Mouse (Mus musculus) forebrain, embryonic 10.5 days (tissue): ENCODE results near the gene Ggt1. TPM values are rescaled to one million over a fixed set of nuclear protein-coding genes. Genes with fewer than 3 reads are reported as not detected.

Source experiments
- DNase-seq: peaks from one replicate; pipeline ENCODE4 v3.0.0-alpha.2; 2017; ENCODE audit warnings: low spot score; ENCODE audit errors: extremely low spot score
- H3K27ac ChIP-seq: fragments of 300-500 bp; sonication (generic); 2 replicates; pipeline ENCODE4 v1.5.1; 2016; ENCODE audit warnings: mild to moderate bottlenecking
- H3K27me3 ChIP-seq: fragments of 300-500 bp; sonication (generic); 2 replicates; pipeline ENCODE4 v1.6.1; 2016; ENCODE audit warnings: mild to moderate bottlenecking; ENCODE audit not compliant: poor library complexity, severe bottlenecking
- H3K36me3 ChIP-seq: fragments of 300-500 bp; sonication (generic); replicated peaks from 2 replicates; pipeline ENCODE4 v1.6.1; 2016; ENCODE audit warnings: mild to moderate bottlenecking, moderate library complexity
- H3K4me1 ChIP-seq: fragments of 300-500 bp; sonication (generic); 2 replicates; pipeline ENCODE4 v1.6.1; 2016
- H3K4me3 ChIP-seq: fragments of 300-500 bp; sonication (generic); 2 replicates; pipeline ENCODE4 v1.5.1; 2016; ENCODE audit warnings: mild to moderate bottlenecking, moderate library complexity
- H3K9me3 ChIP-seq: fragments of 300-500 bp; sonication (generic); 2 replicates; pipeline ENCODE4 v1.6.1; 2016; ENCODE audit warnings: mild to moderate bottlenecking, moderate library complexity
- WGBS: fragments of 180-500 bp; shearing (Covaris S2); methylation state at CpG from one replicate; pipeline ENCODE4 v1.1.7; 2016; 5-methylcytosine and 5-hydroxymethylcytosine counted together
- polyA plus RNA-seq: library from polyadenylated mRNA; unstranded; fragments of >200 nt; fragmentation: Nextera tagmentation; extraction: Ambion mirVana; gene quantifications from 2 replicates; pipeline ENCODE4 v1.2.1, GENCODE M21; 2016

Gene Ggt1
- polyA plus RNA-seq, 1 experiment from 2014 or later: 2.3 TPM

GRCm38 (mm10) chr10:75627490-75627889 lies 66.1 kb downstream of the Ggt1 start:
- 87% methylated on average over 3 of the region's 3 CpGs for WGBS
- no peaks in the 10 kb centered on the region for H3K27me3 ChIP-seq
- H3K36me3 ChIP-seq: no peaks in the 10 kb centered on the region
- no peak overlapping the region for H3K27ac ChIP-seq
- no peak overlapping the region for H3K4me3 ChIP-seq
- H3K9me3 ChIP-seq: no peaks in the 10 kb centered on the region
- H3K4me1 ChIP-seq: peaks cover 11% of the 10 kb centered on the region; the same call in 1 of the 2 replicates
- DNase-seq: no peak

GRCm38 (mm10) chr10:75632633-75633032 lies 71.2 kb downstream of the Ggt1 start:
- peaks cover 18% of the 10 kb centered on the region; the same call in 1 of the 2 replicates for H3K4me1 ChIP-seq
- 63% methylated on average over 5 of the region's 5 CpGs for WGBS
- H3K27me3 ChIP-seq: no peaks in the 10 kb centered on the region
- no peaks in the 10 kb centered on the region for H3K9me3 ChIP-seq
- H3K27ac ChIP-seq: no peak overlapping the region
- no peak overlapping the region for H3K4me3 ChIP-seq
- no peaks in the 10 kb centered on the region for H3K36me3 ChIP-seq
- DNase-seq: no peak

- Histone ChIP-seq H3K27ac (no peak overlapping the region), H3K9me3 (no peaks in the 10 kb centered on the region), H3K36me3 (no peaks in the 10 kb centered on the region), H3K4me1 (peaks cover 18% of the 10 kb centered on the region; the same call in 1 of the 2 replicates), H3K4me3 (no peak overlapping the region), H3K27me3 (no peaks in the 10 kb centered on the region)
- no peak for DNase-seq
- WGBS: 90% methylated on average over 5 of the region's 5 CpGs
Measured at GRCm38 (mm10) chr10:75633048-75633447, 71.6 kb downstream of the Ggt1 start.

- WGBS: 81% methylated on average over 12 of the region's 14 CpGs
- DNase-seq: no peak
- Histone ChIP-seq H3K36me3 (no peaks in the 10 kb centered on the region), H3K4me1 (peaks cover 18% of the 10 kb centered on the region; the same call in 1 of the 2 replicates), H3K4me3 (no peak overlapping the region), H3K9me3 (no peaks in the 10 kb centered on the region), H3K27ac (no peak overlapping the region), H3K27me3 (no peaks in the 10 kb centered on the region)
Measured at GRCm38 (mm10) chr10:75633576-75634139, 72.3 kb downstream of the Ggt1 start.

GRCm38 (mm10) chr10:75634610-75635009 lies 73.2 kb downstream of the Ggt1 start:
- DNase-seq: no peak
- no peaks in the 10 kb centered on the region for H3K9me3 ChIP-seq
- H3K27ac ChIP-seq: no peak overlapping the region
- no peaks in the 10 kb centered on the region for H3K36me3 ChIP-seq
- H3K4me1 ChIP-seq: peaks cover 18% of the 10 kb centered on the region; the same call in 1 of the 2 replicates
- H3K4me3 ChIP-seq: no peak overlapping the region
- WGBS: 91% methylated on average over 8 of the region's 8 CpGs
- no peaks in the 10 kb centered on the region for H3K27me3 ChIP-seq

- 68% methylated on average over 14 of the region's 14 CpGs for WGBS
- DNase-seq: no peak
- H3K27ac ChIP-seq: no peak overlapping the region
Measured at GRCm38 (mm10) chr10:75635019-75635692, 73.8 kb downstream of the Ggt1 start.

GRCm38 (mm10) chr10:75635693-75636055 lies 74.3 kb downstream of the Ggt1 start:
- no peak overlapping the region for H3K4me3 ChIP-seq
- 5% methylated on average over 9 of the region's 9 CpGs for WGBS

More at GRCm38 (mm10) chr10:75635019-75635692, 73.8 kb downstream of the Ggt1 start:
- no peaks in the 10 kb centered on the region for H3K9me3 ChIP-seq
- peaks cover 18% of the 10 kb centered on the region; the same call in 1 of the 2 replicates for H3K4me1 ChIP-seq
- H3K36me3 ChIP-seq: no peaks in the 10 kb centered on the region
- no peaks in the 10 kb centered on the region for H3K27me3 ChIP-seq
- no peak overlapping the region for H3K4me3 ChIP-seq

More at GRCm38 (mm10) chr10:75635693-75636055, 74.3 kb downstream of the Ggt1 start:
- Histone ChIP-seq H3K27ac (no peak overlapping the region), H3K4me1 (peaks cover 18% of the 10 kb centered on the region; the same call in 1 of the 2 replicates), H3K9me3 (no peaks in the 10 kb centered on the region), H3K36me3 (no peaks in the 10 kb centered on the region), H3K27me3 (no peaks in the 10 kb centered on the region)
- peak; percentile 87 for DNase-seq

Other genes with a start within 250 kb of the Ggt1 start
- gene Adora2a, start 244.7 kb upstream of the Ggt1 start, polyA plus RNA-seq: 2.0 and 2.5 TPM in 2 replicates
- gene Upb1, start 160.5 kb upstream of the Ggt1 start, polyA plus RNA-seq: 0.06 and 0.15 TPM in 2 replicates
- 289 and 305 TPM in 2 replicates for gene Snrpd3, start 44.1 kb upstream of the Ggt1 start, polyA plus RNA-seq
- gene Gucd1, start 43.6 kb upstream of the Ggt1 start, polyA plus RNA-seq: 28.6 and 34.3 TPM in 2 replicates
- 1.1 TPM in 2 replicates for gene Lrrc75b, start 1.3 kb upstream of the Ggt1 start, polyA plus RNA-seq
- 0.21 and 0.97 TPM in 2 replicates for gene Ggt5, start 27.7 kb downstream of the Ggt1 start, polyA plus RNA-seq
- gene Susd2, start 82.4 kb downstream of the Ggt1 start, polyA plus RNA-seq: 0.99 and 1.0 TPM in 2 replicates
- gene Cabin1, start 202.7 kb downstream of the Ggt1 start, polyA plus RNA-seq: 34.6 and 36.6 TPM in 2 replicates
- 95.4 and 99.6 TPM in 2 replicates for gene Ddt, start 211.8 kb downstream of the Ggt1 start, polyA plus RNA-seq
- not detected in 2 replicates for gene Gm20441, start 219.3 kb downstream of the Ggt1 start, polyA plus RNA-seq
- gene Gstt3, start 219.8 kb downstream of the Ggt1 start, polyA plus RNA-seq: 1.1 and 1.9 TPM in 2 replicates
- gene Gstt1, start 237.0 kb downstream of the Ggt1 start, polyA plus RNA-seq: 3.8 and 4.4 TPM in 2 replicates